Mouse (Mus musculus): ENCODE measurements around the gene Rbfox2. TPM values are rescaled to one million over a fixed set of nuclear protein-coding genes. Genes with fewer than 3 reads are reported as not detected.

Rbfox2 gene
- total RNA-seq, 2 experiments from 2014 or later: 102 to 104 TPM

DNA sequence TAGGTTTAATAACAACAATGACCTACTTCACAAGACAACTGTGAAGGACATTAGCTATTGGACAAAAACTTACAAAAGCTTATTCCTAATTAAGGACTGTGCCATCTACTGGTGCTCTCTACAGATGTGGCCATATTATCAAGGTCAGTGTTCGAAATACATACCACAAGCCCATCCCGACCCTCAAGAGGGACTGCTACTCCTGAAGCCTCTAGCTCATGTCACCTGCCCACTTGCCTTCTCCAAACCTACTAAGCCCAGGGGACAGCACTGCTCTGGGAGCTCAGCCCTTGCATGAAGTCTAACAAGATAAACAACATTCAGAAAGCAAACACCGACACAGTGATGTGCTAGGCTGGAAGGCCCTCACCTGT lies 103.9 kb downstream of the Rbfox2 start:
- no peak for DNase-seq (ENCODE audit: low spot score in 2 of 2)

DNA sequence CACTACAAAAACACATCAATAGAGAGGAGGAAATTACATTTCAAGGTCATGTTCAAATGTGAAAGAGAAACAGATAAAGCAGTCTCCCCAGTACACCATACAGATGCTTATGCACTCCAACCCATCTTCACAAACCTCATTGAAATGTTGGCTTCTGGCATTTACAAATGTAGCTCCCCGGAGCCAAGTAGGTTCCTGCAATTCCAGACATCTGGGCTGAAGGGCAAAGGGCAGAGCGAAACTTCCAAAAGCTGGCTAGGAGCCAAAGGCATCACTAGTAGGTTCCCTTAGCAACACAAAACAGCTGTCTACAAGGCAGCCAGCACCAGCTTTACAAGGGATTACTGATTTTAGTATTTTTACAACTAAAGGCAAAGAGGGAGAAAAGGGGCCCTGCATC lies 104.6 kb downstream of the Rbfox2 start:
- no peak for DNase-seq (ENCODE audit: low spot score in 2 of 2)

DNA sequence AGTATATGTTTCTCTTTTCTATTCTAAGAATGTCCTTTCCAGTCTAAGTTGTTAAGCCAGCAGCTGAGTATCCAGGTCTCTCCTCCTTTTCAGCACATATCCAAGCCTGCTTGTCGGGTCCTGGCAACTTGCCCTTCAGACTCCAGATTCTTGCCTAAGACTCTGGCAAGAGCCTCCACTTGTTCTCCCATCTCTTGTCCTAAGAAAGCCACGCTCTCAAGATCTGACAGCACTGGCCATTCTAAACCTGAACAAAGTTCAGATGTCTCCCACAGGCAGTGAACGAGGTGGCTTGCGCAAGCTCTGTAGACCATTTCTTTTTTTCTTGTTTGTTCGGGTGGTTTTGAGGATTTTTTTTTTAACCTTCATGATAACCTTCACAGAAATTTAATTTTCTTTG lies 110.0 kb downstream of the Rbfox2 start:
- DNase-seq (ENCODE audit: low spot score in 2 of 2): no peak

DNA sequence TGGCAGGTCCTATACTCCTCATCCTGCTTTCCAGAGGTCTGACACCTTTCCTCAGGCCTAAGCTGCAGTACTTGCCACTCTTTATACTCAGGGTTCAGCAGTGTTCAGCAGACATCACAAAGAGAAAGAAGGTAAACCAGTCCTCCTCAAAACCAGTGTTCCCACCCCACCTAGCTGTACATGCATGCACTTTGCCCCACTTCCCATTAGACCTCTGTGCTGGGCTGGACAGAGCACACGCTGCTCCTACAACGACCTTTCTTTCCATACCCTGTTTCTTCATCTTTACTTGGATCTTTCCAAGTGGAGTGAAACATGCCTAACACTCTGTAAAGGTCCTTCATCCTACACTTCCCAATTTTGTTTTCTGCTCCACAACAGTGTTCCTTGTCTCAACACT lies 110.8 kb downstream of the Rbfox2 start:
- DNase-seq (ENCODE audit: low spot score in 2 of 2): no peak

DNA sequence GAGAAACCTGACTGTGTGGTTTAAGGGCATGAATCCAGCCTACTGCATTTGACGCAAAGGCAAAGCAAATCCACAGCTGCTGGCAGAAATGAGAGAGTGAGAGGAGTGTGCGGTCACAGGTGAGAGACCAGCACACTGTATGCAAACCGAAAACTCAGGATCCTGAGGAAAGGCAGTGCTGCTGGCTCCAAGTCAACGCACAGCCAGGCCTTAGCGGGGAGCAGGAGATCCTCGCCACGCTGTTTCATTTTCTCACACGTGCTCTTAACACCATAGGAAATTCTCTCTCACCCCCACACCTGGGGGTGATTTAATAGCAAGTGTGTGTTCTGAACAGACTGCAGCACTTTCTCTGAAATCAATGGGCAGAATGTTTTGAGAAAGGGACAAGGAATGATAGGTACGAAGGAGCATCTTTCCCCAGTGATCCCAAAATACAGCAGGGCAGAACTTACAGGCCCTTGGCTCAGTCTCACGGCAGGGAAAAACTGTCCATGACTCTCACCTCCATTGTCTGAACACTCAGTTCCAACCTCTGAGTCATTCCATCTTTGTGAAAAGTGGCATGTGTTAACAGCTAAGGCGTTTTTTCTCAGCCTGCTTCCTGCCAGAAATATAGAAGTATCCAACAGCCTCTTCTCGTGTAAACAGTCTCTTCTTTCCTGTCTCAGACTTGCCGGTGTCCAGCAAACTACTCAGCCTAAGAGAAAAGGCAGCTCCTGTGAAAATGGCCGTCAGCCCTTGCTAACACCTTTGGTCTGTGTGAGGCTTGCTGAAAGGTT lies 114.5 kb downstream of the Rbfox2 start:
- no peak for DNase-seq (ENCODE audit: low spot score in 2 of 2)

DNA sequence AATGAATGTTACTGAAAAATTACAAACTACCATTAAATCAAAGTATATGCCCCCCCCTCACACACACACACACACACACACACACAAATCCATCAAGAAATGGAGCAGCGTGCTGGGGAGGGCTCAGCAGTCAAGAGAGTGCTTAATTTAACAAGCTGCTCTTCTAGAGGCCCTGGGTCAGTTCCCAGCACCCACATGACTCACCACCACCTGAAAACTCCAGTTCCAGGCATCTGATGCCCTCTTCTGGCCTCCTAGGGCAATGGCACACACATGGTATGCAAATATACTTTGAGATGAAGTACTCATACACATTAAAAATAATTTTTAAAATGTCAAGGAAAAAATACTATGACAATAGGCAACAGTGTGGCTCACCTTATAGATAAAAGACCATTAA lies 120.7 kb downstream of the Rbfox2 start:
- DNase-seq (ENCODE audit: low spot score in 2 of 2): no peak

DNA sequence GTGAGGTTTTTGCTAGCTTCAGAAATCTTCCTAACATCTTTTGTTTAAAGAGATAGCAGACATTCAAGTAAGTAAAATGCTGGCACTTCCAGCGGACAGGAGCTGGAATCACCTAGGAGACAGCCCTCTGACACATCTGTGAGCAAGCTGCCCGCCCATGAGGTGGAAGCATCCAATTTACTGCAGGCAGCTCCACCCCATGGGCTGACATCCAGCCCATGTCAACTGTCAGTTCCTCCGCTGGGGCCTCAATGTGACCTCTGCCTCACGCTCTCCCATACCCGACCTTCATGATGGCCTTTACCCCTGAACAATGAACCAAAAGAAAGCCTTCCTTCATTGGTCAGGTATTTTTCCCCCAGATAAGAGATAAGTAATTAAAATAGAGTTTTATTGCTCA lies 121.2 kb downstream of the Rbfox2 start:
- DNase-seq (ENCODE audit: low spot score in 2 of 2): no peak

DNA sequence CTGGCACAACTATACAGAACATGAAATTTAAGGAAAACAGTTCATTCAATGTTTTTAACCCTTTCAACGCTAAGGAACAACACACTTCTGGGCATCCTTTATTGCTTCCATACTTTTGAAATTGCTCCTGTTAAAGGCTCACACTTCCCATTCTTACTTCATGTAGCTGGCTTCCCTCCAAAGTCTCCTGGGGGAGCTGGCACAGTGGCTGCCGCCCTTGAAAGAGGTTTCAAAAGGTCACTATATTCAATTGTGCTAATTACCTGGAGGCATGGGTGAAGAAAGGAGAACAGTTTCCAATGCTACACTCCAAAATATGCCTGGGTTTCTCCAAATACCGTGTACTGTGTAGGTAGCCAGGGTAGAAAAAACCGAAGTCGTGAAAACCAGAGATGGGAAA lies 124.0 kb downstream of the Rbfox2 start:
- no peak for DNase-seq (ENCODE audit: low spot score in 2 of 2)

DNA sequence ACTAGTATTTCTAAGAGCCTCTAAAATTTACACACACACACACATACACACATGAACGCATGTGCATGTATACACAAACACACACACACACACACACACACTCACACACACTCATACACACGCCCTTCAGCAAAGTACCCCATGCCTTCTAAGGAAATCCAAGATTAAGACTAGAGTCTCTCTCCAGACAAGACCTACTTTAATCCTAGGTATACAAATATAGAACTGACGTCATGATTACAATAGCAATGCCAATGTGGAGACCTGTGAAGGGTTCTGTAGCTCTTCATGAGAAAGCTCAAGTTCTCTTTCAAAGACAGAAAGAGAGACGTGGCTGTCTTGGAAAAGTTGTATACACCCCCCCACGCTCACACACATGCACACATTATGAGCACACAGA lies 132.8 kb downstream of the Rbfox2 start:
- no peak for DNase-seq (ENCODE audit: low spot score in 2 of 2)

DNA sequence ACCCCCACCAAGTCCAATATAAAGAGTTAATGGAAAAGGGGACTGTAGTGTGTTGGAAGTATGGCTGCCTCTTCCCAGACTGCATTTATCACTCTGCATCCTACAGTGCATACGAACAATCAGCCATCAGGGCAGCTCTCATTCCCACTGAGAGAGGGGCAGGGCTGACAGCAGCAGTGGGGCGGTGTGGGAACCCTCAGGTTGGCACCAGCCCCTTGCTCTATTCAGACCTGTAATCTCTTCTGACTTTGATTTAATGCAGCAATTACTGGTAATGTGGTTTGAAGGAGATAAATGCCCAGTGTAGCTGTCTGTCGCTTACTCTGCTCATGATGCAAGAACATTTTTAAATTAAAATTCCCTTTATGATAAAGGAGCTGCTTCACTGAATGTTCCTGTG lies 134.4 kb downstream of the Rbfox2 start:
- DNase-seq (ENCODE audit: low spot score in 2 of 2): no peak

DNA sequence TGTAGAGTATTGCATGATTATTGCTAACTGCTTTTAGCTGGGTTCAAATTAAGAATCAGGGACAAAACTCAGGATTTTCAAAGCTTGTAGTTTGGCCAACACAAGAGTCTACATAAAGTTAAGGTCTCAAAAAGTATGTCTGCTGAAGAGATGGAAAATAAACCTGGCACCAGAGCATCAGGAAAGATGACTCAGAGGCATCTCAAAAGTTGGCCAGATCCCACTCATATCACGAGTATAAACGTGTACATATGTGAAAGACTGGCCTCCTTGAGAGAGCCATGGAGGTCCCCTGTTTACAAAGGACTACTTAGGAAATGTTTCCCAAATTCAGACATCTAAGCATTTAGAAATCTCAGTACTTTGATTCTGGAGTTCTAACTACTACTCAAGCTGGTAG lies 138.0 kb downstream of the Rbfox2 start:
- no peak for DNase-seq (ENCODE audit: low spot score in 2 of 2)

DNA sequence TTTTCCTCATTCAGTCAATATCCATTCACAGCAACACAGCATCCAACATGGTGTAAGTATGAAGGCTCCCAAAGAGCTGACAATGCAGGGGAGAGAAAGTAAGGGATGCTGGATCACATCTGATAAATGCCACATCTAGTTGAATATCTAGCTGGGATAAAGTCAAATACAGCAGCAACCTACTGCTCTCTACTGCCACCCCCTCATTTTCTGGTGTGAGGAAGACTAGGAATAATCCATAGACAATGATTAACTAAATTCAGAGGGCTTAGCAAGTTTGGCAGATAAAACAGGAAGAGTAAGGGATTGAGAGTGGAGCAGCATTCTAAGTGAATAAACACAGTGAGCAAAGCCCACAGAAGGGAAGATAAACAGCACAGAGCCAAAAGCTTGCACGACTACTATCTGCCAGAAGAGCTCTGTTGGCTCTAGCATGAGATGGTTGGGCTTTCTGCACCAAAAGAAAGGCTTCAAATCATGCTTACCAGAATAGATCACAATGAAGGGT lies 140.5 kb downstream of the Rbfox2 start:
- no peak for DNase-seq (ENCODE audit: low spot score in 2 of 2)

DNA sequence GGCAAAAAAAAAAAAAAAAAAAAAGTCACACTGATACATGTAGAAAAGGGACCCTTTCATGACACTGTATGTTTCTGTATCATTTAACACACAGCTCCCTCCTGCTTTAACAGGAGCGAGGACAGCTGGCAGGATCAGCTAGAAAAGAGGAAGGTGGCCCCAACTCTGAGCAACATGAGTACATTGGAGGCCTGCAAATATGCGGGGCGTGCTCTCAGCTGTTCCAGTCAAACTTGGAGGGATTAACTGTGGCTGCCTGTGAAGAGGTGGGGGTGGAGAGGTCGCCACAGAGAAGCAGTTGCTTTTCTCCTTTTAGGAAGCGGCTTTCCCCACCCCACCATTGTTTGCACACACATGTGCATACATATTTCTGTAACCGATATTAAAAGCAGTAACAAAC lies 143.5 kb downstream of the Rbfox2 start:
- no peak for DNase-seq (ENCODE audit: low spot score in 2 of 2)

DNA sequence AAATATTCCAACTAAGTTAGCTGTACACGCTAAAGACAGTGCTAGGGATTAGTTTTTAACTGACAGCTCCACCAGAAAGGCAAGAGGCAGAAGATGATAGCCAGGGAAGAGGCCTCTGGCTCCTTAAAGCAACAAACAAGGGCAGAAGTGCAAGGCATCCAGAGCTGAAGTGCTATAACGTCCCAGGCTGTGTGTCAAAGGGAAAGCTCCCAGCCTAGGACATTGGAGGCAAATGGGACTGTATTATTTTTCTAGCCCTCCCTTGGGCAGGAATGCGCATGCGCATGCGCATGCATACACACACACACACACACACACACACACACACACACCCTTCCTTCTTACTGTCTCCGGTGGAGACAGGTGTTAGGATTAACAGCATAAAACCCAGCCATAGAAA lies 143.9 kb downstream of the Rbfox2 start:
- DNase-seq (ENCODE audit: low spot score in 2 of 2): no peak

DNA sequence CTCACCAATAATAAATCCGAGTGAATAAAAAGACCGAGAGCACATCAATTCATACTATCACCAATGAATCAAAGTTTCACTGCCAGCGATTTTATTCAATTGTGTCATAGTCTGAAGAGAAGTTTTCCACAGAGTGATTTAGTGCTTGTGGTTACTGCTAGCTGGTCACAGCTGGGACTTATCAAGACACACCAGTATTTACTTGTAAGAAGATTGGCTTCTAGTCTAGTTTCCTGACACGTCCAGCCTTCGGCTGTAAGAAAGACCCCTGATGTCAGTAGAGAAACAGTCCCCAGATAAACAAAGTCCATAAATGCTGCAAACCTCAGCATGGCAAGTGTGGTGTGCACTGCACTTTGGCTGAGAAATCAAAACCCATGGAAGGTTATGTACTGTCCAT lies 145.4 kb downstream of the Rbfox2 start:
- no peak for DNase-seq (ENCODE audit: low spot score in 2 of 2)

DNA sequence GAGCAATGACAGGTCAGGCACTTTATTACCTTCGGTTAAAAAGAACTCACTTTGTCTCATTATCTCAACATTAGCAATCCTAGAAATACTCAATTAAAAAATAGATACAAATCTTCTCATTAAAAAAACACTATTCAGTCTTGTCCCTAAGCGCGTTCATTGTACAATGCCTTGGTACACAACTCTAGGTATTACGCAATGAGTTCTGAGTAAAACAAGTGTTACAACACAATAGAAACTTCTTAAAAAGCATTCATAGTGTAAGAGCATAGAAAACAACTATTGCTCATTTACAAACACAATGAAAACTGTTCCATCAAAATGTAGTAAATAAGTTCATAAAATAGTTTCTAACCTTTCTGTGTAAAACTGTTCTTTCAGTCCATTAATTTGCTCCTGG lies 146.0 kb downstream of the Rbfox2 start:
- DNase-seq (ENCODE audit: low spot score in 2 of 2): no peak

DNA sequence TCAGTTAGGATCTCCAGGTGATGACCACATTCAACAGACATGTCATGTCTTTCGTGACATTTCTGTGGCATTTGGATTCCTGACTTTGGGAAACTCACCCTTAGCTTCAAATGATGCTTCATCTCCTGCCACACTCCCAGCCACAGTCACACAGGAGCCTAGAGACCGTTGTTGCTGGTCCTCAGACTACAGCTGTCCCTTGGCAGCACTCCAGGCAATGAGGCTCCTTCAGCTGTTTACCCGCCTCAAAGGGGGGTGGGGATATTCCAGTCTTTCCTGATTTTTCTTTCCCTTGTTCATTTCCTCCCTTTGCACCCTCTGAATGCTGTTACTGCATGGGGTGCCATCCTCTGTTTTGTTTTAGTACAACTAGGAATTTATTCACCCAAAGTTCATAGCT lies 150.3 kb downstream of the Rbfox2 start:
- no peak for DNase-seq (ENCODE audit: low spot score in 2 of 2)

DNA sequence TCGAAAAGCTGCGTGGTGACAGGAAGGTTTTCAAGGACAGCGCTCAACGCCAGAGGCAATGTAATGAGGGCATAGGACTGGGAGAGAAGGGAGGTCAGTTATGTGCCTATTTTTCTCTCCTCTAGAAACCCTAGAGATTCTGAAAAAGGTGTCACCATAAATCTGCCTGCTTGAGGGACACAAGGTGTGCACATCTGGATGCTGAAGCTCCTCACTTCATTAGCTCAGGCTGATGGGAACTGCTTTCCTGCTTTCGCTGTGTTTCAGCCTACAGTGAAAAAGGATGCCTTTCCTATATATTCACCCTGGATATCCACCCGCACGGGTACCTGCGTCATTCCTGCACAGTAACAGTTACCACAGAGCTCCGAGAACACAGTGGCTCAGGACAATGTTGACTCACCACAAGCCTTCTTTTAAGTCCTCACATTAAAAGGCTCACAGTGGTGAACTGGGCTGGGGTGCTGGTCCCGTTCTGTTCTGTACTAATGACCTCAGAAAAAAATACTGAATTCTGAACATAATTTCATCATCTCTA lies 152.5 kb downstream of the Rbfox2 start:
- no peak for DNase-seq (ENCODE audit: low spot score in 2 of 2)

DNA sequence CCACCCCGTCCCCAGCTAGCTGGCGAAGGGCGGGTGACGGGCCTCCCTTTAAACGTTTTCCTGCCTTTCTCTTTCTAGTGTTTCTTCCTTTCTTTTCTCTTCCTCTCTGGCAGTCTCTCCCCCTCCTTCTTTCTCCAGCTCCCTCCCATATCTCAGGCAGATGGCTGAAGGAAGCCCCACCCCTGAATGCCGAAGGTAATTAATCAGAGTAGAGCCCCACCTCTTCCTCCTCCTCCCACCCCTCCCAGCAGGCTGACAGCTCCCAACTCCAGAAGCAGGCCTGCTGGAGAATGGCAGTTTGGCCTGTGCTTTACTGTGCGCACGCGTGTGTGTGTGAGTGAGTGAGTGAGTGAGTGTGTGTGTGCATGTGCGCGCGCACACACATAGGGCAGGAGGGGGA lies 153.2 kb downstream of the Rbfox2 start:
- DNase-seq (ENCODE audit: low spot score in 2 of 2): peak; percentile 44 to 67

DNA sequence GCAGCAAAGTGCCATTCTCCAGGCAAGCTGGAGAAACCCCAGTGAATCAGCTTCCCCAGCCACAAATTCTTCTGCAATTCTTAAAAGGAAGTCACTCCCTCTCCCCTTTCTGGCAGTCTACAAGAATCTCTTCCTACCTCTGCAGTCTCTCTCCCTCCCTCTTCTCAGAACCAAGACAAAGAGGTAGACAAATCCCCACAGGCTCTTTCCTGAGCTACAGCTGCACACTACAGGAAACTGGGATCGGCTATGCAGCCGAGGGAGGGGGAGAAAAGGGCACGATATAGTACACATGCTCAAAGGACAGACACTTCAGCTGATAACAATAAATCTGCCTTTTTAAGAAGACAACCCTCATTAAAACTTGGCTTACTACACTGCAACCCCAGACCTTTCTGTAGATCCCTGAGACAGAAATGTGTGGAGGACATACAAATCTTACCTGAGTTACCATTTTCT lies 153.7 kb downstream of the Rbfox2 start:
- DNase-seq (ENCODE audit: low spot score in 2 of 2): no peak

DNA sequence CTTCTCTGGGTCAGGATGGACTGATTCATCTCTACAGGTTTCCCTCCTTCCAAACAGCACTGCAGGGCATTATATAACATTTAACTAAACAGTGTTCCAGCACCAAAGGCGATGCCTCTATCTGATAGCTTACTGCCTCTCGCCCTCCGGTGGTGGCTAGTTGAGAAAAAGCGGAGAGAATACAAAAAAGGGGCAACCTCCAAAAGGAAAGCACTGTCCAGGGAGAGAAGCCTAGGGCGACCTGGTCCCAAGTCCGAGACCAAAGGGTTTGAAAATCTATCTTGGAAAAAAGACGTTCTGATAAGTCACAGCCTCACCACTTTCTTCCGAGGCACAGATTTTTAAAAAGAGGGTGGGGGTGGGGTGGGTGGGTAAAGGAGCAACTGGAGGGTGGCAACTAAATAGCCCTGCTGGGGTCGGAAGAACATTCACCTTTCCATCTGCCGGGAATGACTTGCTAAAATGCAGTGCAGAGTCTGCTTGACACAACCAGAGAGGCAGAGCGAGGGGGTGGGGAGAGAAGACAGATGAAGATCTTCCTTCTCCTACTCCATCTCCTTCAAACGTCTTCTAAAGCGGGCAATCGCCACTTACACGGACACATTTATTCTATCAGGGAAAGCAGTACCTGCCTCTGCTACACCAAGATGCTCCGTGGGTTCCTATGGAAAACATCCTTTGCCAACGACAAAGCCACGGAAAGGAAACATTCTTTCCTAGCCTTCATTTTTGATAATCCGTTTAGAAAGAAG lies 154.3 kb downstream of the Rbfox2 start:
- no peak for DNase-seq (ENCODE audit: low spot score in 2 of 2)

DNA sequence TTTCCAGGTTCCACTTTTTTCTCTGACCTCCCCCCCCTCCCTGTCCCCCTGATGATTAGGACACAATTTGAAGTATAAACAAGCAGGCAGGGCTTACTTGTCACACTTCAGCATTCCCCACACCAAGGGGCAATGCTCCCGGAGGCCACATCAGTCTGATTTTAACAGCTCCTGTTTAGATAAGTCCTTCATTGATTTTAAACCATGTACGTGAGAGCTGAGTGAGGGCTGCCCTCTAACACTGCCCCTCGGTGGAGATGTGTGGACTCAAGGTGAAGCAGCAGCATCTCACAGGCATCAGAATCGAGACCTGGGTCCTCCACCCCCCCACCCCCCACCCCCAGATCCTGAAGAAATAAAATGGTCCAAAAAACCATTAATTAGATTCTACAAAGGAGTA lies 155.0 kb downstream of the Rbfox2 start:
- DNase-seq (ENCODE audit: low spot score in 2 of 2): no peak

All from adrenal gland, postnatal 4 days (tissue).